Comparison of ENCODE assay signal across 13 mouse cellular contexts in genomic region chr7:117616277-117616676, GRCm38 (mm10).
A peak's percentile ranks its signal among the peaks of the same experiment; 100 is the strongest.
DNase-seq lines count a peak whose midpoint lies in the region; ATAC-seq and TF ChIP-seq lines count a peak whose summit lies in the region.
"Had no signal": no experiment of that assay in that cellular context is flagged by ENCODE, and none has a peak within 500 bp of the region (broad histone marks: within the 10 kb centered on the region; RNA-seq: fewer than 3 reads in every experiment).

No protein-coding gene starts in this region.

- H3K27ac ChIP-seq in intestine, embryonic 14.5 days (ENCODE audit: low read depth): no peak overlapping the region
- H3K27ac ChIP-seq in intestine, embryonic 16.5 days (ENCODE audit: low read length): no peak overlapping the region
- no peak overlapping the region for H3K27ac ChIP-seq in liver, postnatal 0 days (ENCODE audit: low read depth)
- H3K27ac ChIP-seq: kidney, embryonic 15.5 days; left cerebral cortex, adult 2 months had no signal

- no peaks in the 10 kb centered on the region for H3K27me3 ChIP-seq in intestine, embryonic 14.5 days (replicated peaks; ENCODE audit: control insufficient read depth, insufficient read depth, low read length)
- H3K27me3 ChIP-seq in intestine, embryonic 16.5 days (replicated peaks; ENCODE audit: control insufficient read depth, insufficient read depth, low read length): no peaks in the 10 kb centered on the region
- H3K27me3 ChIP-seq in liver, postnatal 0 days (ENCODE audit: insufficient read depth, low read length): no peaks in the 10 kb centered on the region
- H3K27me3 ChIP-seq: kidney, embryonic 15.5 days had no signal

- no peak for ATAC-seq in intestine, embryonic 14.5 days (replicated peaks; ENCODE audit: low FRiP score, low TSS enrichment, low read depth)
- no peak for ATAC-seq in intestine, embryonic 16.5 days
- no peak for ATAC-seq in liver, postnatal 0 days

- H3K36me3 ChIP-seq in intestine, embryonic 14.5 days (ENCODE audit: control insufficient read depth, insufficient read depth, low read length): no peaks in the 10 kb centered on the region
- no peaks in the 10 kb centered on the region for H3K36me3 ChIP-seq in intestine, embryonic 16.5 days (ENCODE audit: control insufficient read depth, insufficient read depth, low read length)
- no peaks in the 10 kb centered on the region for H3K36me3 ChIP-seq in liver, postnatal 0 days (replicated peaks; ENCODE audit: insufficient read depth, low read length)
- H3K36me3 ChIP-seq: kidney, embryonic 15.5 days had no signal

- H3K4me3 ChIP-seq in intestine, embryonic 14.5 days (ENCODE audit: low read depth, low read length): no peak overlapping the region
- H3K4me3 ChIP-seq in intestine, embryonic 16.5 days (ENCODE audit: low read length): no peak overlapping the region
- no peak overlapping the region for H3K4me3 ChIP-seq in liver, postnatal 0 days (ENCODE audit: low read depth, low read length)
- H3K4me3 ChIP-seq: kidney, embryonic 15.5 days; left cerebral cortex, adult 2 months had no signal

- TF ChIP-seq EP300 in liver, postnatal 0 days (IDR thresholded peaks at IDR 0.05; ENCODE audit: low read depth): no peak

- 0 out of 2 replicates have a peak, but pooled peaks cover 4% of the 10 kb centered on the region for H3K4me1 ChIP-seq in intestine, embryonic 14.5 days (replicated peaks; ENCODE audit: control insufficient read depth, insufficient read depth, low read length)
- H3K4me1 ChIP-seq in intestine, embryonic 16.5 days (ENCODE audit: control insufficient read depth, insufficient read depth, low read length): 0 out of 2 replicates have a peak, but pooled peaks cover 3% of the 10 kb centered on the region
- peaks cover 15% of the 10 kb centered on the region for H3K4me1 ChIP-seq in liver, postnatal 0 days (ENCODE audit: insufficient read depth)
- H3K4me1 ChIP-seq: kidney, embryonic 15.5 days had no signal

- intact Hi-C loops in heart, postnatal 25 days (cut with DNase I): no loop called here

- H3K4me2 ChIP-seq in intestine, embryonic 14.5 days (ENCODE audit: low read length): no peak overlapping the region
- no peak overlapping the region for H3K4me2 ChIP-seq in intestine, embryonic 16.5 days (ENCODE audit: low read depth, low read length)
- no peak overlapping the region for H3K4me2 ChIP-seq in liver, postnatal 0 days (ENCODE audit: low read depth, low read length)
- H3K4me2 ChIP-seq: kidney, embryonic 15.5 days had no signal

- DNase-seq in intestine, embryonic 14.5 days (ENCODE audit: low spot score): peak; percentile 56
- DNase-seq in B cell, adult 2 months: peak; percentile 30 to 38
- peak; percentile 57 for DNase-seq in embryo, embryonic 10 days (ENCODE audit: low spot score)
- DNase-seq in liver, postnatal 0 days: peak; percentile 43
- no peak for DNase-seq in layer of hippocampus, adult 9-11 months
- no peak for DNase-seq in T-cell, adult 2 months (ENCODE audit: low spot score)
- DNase-seq in heart, postnatal 25 days (ENCODE audit: low spot score): no peak
- DNase-seq: adrenal gland, postnatal 25 days; cerebellum, adult 18-20 months; lung, adult 18-20 months had no signal

- H3K9ac ChIP-seq in intestine, embryonic 14.5 days (ENCODE audit: low read length): no peak overlapping the region
- no peak overlapping the region for H3K9ac ChIP-seq in intestine, embryonic 16.5 days (ENCODE audit: low read depth, low read length)
- H3K9ac ChIP-seq in liver, postnatal 0 days (replicated peaks): no peak overlapping the region
- H3K9ac ChIP-seq: kidney, embryonic 15.5 days had no signal

- TF ChIP-seq CTCF in liver, postnatal 0 days (IDR thresholded peaks at IDR 0.05; ENCODE audit: low read depth): no peak

- H3K9me3 ChIP-seq in intestine, embryonic 14.5 days (ENCODE audit: control insufficient read depth, low read length): no peaks in the 10 kb centered on the region
- H3K9me3 ChIP-seq in intestine, embryonic 16.5 days (ENCODE audit: control insufficient read depth, low read length): no peaks in the 10 kb centered on the region
- no peaks in the 10 kb centered on the region for H3K9me3 ChIP-seq in liver, postnatal 0 days (ENCODE audit: low read length)
- H3K9me3 ChIP-seq: kidney, embryonic 15.5 days had no signal

- 52% methylated on average over 5 of the region's 5 CpGs for WGBS in intestine, embryonic 14.5 days
- WGBS in intestine, embryonic 16.5 days: 58% methylated on average over 5 of the region's 5 CpGs
- WGBS in liver, postnatal 0 days (ENCODE audit: insufficient replicate concordance): 56% methylated on average over 5 of the region's 5 CpGs

Comparison
In these comparisons a context has a peak if more than half of its experiments do, and no peak if none do; other contexts are left out.
1. DNase-seq: peak in intestine, embryonic 14.5 days (single experiment), B cell, adult 2 months (2 of 2), embryo, embryonic 10 days (single experiment) and liver, postnatal 0 days (single experiment); none in layer of hippocampus, adult 9-11 months (single experiment), T-cell, adult 2 months (single experiment) and heart, postnatal 25 days (single experiment).